Mouse (Mus musculus) forebrain, embryonic 15.5 days (tissue): ENCODE results near the gene Ncln. TPM values are rescaled to one million over a fixed set of nuclear protein-coding genes. Genes with fewer than 3 reads are reported as not detected.
A peak's percentile ranks its signal among the peaks of the same experiment; 100 is the strongest.

ENCODE experiments used
- ATAC-seq: fragments of 200-750 bp; cut with Nextera tagmentation; replicated peaks from 2 replicates; pipeline ENCODE4 v1.8.0; 2017; ENCODE audit warnings: mild to moderate bottlenecking, moderate TSS enrichment, moderate library complexity
- H3K27ac ChIP-seq: fragments of 300-500 bp; sonication (generic); replicated peaks from 2 replicates; pipeline ENCODE4 v1.5.1; 2015; ENCODE audit warnings: mild to moderate bottlenecking, inconsistent platforms
- H3K27me3 ChIP-seq: fragments of 300-500 bp; sonication (generic); 2 replicates; pipeline ENCODE4 v1.6.1; 2015; ENCODE audit warnings: inconsistent platforms
- H3K36me3 ChIP-seq: fragments of 300-500 bp; sonication (generic); 2 replicates; pipeline ENCODE4 v1.6.1; 2015; ENCODE audit warnings: mild to moderate bottlenecking, inconsistent platforms
- H3K4me1 ChIP-seq: fragments of 300-500 bp; sonication (generic); 2 replicates; pipeline ENCODE4 v1.6.1; 2015; ENCODE audit warnings: inconsistent platforms
- H3K4me2 ChIP-seq: fragments of 300-500 bp; sonication (generic); replicated peaks from 2 replicates; pipeline ENCODE4 v1.6.1; 2015; ENCODE audit warnings: mild to moderate bottlenecking, inconsistent platforms
- H3K4me3 ChIP-seq: fragments of 300-500 bp; sonication (generic); 2 replicates; pipeline ENCODE4 v1.5.1; 2015; ENCODE audit warnings: mild to moderate bottlenecking, inconsistent platforms
- H3K9ac ChIP-seq: fragments of 300-500 bp; sonication (generic); replicated peaks from 2 replicates; pipeline ENCODE4 v1.6.1; 2015; ENCODE audit warnings: mild to moderate bottlenecking, inconsistent platforms
- H3K9me3 ChIP-seq: fragments of 300-500 bp; sonication (generic); 2 replicates; pipeline ENCODE4 v1.6.1; 2016; ENCODE audit warnings: inconsistent platforms
- WGBS: fragments of 180-500 bp; shearing (Covaris S2); methylation state at CpG from one replicate; pipeline ENCODE4 v1.1.7; 2015; ENCODE audit warnings: mixed read lengths; 5-methylcytosine and 5-hydroxymethylcytosine counted together
- polyA plus RNA-seq: library from polyadenylated mRNA; unstranded; fragments of >200 nt; fragmentation: Nextera tagmentation; extraction: Ambion mirVana; gene quantifications from 2 replicates; pipeline ENCODE4 v1.2.1, GENCODE M21; 2015

Gene Ncln
- polyA plus RNA-seq, 1 experiment from 2014 or later = 60.3 TPM

GRCm38 (mm10) chr10:81495616-81496263, 452 bp downstream of the Ncln start:
- Histone ChIP-seq H3K4me1 (peaks cover 31% of the 10 kb centered on the region), H3K27ac (peak overlapping the region; percentile 34), H3K4me3 (peak overlapping the region; percentile 50), H3K4me2 (peak overlapping the region; percentile 89), H3K27me3 (no peaks in the 10 kb centered on the region), H3K36me3 (peaks cover 17% of the 10 kb centered on the region), H3K9me3 (no peaks in the 10 kb centered on the region), H3K9ac (peak overlapping the region; percentile 52)
- 1% methylated on average over 41 of the region's 41 CpGs for WGBS
- ATAC-seq = peak; percentile 29

DNA sequence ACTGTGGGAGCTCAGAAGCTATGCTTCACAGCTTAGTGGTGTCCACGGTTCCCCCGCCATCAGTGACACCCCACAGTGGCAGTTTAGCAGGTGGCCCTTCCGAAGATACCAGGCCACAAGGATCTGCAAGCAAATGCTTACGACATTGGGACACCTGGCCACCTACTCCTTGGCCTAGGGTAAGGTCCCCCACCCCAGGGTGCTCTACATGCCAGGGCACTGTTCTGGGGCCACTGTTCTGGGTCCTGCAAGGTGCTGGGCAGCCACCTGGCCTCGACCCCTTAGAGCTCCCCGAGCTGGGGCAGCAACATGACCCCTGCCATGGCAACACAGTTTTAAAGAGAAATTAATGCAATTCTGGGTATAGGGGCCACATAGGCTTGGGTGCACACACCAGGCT, 1.0 kb downstream of the Ncln start:
- peaks cover 21% of the 10 kb centered on the region for H3K36me3 ChIP-seq
- H3K4me2 ChIP-seq = peak overlapping the region; percentile 89
- H3K4me3 ChIP-seq = peak overlapping the region; percentile 50
- H3K27ac ChIP-seq = no peak overlapping the region
- no peaks in the 10 kb centered on the region for H3K27me3 ChIP-seq
- WGBS = 75% methylated on average over 6 of the region's 6 CpGs
- H3K4me1 ChIP-seq = peaks cover 31% of the 10 kb centered on the region
- H3K9ac ChIP-seq = peak overlapping the region; percentile 52
- H3K9me3 ChIP-seq = no peaks in the 10 kb centered on the region
- no peak for ATAC-seq

GRCm38 (mm10) chr10:81494260-81495041, 1.7 kb downstream of the Ncln start:
- peaks cover 28% of the 10 kb centered on the region for H3K36me3 ChIP-seq
- ATAC-seq = no peak
- 88% methylated on average over 11 of the region's 11 CpGs for WGBS
- H3K27me3 ChIP-seq = no peaks in the 10 kb centered on the region
- H3K9ac ChIP-seq = no peak overlapping the region
- H3K9me3 ChIP-seq = no peaks in the 10 kb centered on the region
- H3K4me3 ChIP-seq = peak overlapping the region; percentile 50
- H3K4me1 ChIP-seq = peaks cover 31% of the 10 kb centered on the region
- no peak overlapping the region for H3K27ac ChIP-seq
- peak overlapping the region; percentile 89 for H3K4me2 ChIP-seq

GRCm38 (mm10) chr10:81493601-81494220, 2.5 kb downstream of the Ncln start:
- H3K27ac ChIP-seq = no peak overlapping the region

GRCm38 (mm10) chr10:81492606-81493240, 3.5 kb downstream of the Ncln start:
- no peak for ATAC-seq
- Histone ChIP-seq H3K36me3 (peaks cover 45% of the 10 kb centered on the region), H3K4me3 (no peak overlapping the region), H3K4me2 (no peak overlapping the region), H3K27me3 (no peaks in the 10 kb centered on the region), H3K4me1 (peaks cover 30% of the 10 kb centered on the region), H3K9ac (no peak overlapping the region), H3K27ac (no peak overlapping the region), H3K9me3 (no peaks in the 10 kb centered on the region)
- 94% methylated on average over 11 of the region's 11 CpGs for WGBS

More at GRCm38 (mm10) chr10:81493601-81494220, 2.5 kb downstream of the Ncln start:
- Histone ChIP-seq H3K4me1 (peaks cover 31% of the 10 kb centered on the region), H3K9me3 (no peaks in the 10 kb centered on the region), H3K9ac (no peak overlapping the region), H3K4me3 (no peak overlapping the region), H3K27me3 (no peaks in the 10 kb centered on the region), H3K36me3 (peaks cover 36% of the 10 kb centered on the region), H3K4me2 (no peak overlapping the region)
- no peak for ATAC-seq
- WGBS = 85% methylated on average over 8 of the region's 8 CpGs

- Histone ChIP-seq H3K4me3 (no peak overlapping the region), H3K4me1 (peaks cover 20% of the 10 kb centered on the region), H3K36me3 (peaks cover 58% of the 10 kb centered on the region), H3K9ac (no peak overlapping the region), H3K4me2 (no peak overlapping the region), H3K27ac (no peak overlapping the region), H3K9me3 (no peaks in the 10 kb centered on the region), H3K27me3 (no peaks in the 10 kb centered on the region)
- ATAC-seq = no peak
- WGBS = 93% methylated on average over 9 of the region's 9 CpGs
Measured at GRCm38 (mm10) chr10:81491018-81491417, 5.2 kb downstream of the Ncln start.

- no peak for ATAC-seq
- Histone ChIP-seq H3K4me2 (no peak overlapping the region), H3K36me3 (peaks cover 58% of the 10 kb centered on the region), H3K9ac (no peak overlapping the region), H3K4me1 (peaks cover 13% of the 10 kb centered on the region), H3K9me3 (no peaks in the 10 kb centered on the region), H3K4me3 (no peak overlapping the region), H3K27ac (no peak overlapping the region), H3K27me3 (no peaks in the 10 kb centered on the region)
- 84% methylated on average over 14 of the region's 14 CpGs for WGBS
Measured at GRCm38 (mm10) chr10:81489941-81490340, 6.3 kb downstream of the Ncln start.

DNA sequence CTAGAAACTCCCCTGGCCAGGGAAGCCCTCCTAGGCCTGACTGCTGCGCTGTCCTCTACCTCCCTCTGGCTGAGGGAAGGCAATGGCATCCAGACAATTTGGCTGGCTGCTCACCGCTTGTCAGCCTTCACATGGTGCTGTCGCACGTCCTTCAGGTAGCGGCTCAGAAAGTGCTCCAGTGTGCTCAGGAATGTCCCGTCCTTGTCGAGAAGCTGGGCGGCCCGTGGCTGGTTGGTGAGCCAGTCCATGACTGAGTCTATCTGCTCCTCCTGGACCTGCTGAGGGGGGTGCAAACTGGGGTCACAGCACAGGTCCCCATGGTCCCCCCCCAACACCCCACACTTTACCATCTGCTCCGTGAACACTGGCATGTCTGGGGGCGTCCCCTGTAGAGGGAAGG, 8.1 kb downstream of the Ncln start:
- Histone ChIP-seq H3K4me2 (no peak overlapping the region), H3K4me3 (no peak overlapping the region), H3K4me1 (peaks cover 8% of the 10 kb centered on the region), H3K27me3 (no peaks in the 10 kb centered on the region), H3K36me3 (peaks cover 58% of the 10 kb centered on the region), H3K9ac (no peak overlapping the region), H3K9me3 (no peaks in the 10 kb centered on the region), H3K27ac (no peak overlapping the region)
- no peak for ATAC-seq
- WGBS = 88% methylated on average over 11 of the region's 11 CpGs

- ATAC-seq = no peak
Measured at GRCm38 (mm10) chr10:81486496-81486895, 9.7 kb downstream of the Ncln start.

GRCm38 (mm10) chr10:81485479-81486018, 10.6 kb downstream of the Ncln start:
- ATAC-seq = no peak
- 74% methylated on average over 7 of the region's 7 CpGs for WGBS
- Histone ChIP-seq H3K9me3 (no peaks in the 10 kb centered on the region), H3K36me3 (peaks cover 39% of the 10 kb centered on the region), H3K27me3 (no peaks in the 10 kb centered on the region), H3K27ac (no peak overlapping the region), H3K4me2 (no peak overlapping the region), H3K4me3 (no peak overlapping the region), H3K4me1 (peaks cover 20% of the 10 kb centered on the region), H3K9ac (no peak overlapping the region)

More at GRCm38 (mm10) chr10:81486496-81486895, 9.7 kb downstream of the Ncln start:
- Histone ChIP-seq H3K9ac (no peak overlapping the region), H3K36me3 (peaks cover 46% of the 10 kb centered on the region), H3K9me3 (no peaks in the 10 kb centered on the region), H3K4me1 (peaks cover 12% of the 10 kb centered on the region), H3K27ac (no peak overlapping the region), H3K4me2 (no peak overlapping the region), H3K27me3 (no peaks in the 10 kb centered on the region), H3K4me3 (no peak overlapping the region)
- 92% methylated on average over 10 of the region's 10 CpGs for WGBS

GRCm38 (mm10) chr10:81485060-81485449, 11.1 kb downstream of the Ncln start:
- ATAC-seq = no peak
- H3K4me2 ChIP-seq = no peak overlapping the region
- peaks cover 36% of the 10 kb centered on the region for H3K36me3 ChIP-seq
- no peak overlapping the region for H3K9ac ChIP-seq
- H3K27ac ChIP-seq = peak overlapping the region; percentile 56; the same call in 1 of the 2 replicates
- H3K27me3 ChIP-seq = no peaks in the 10 kb centered on the region
- no peaks in the 10 kb centered on the region for H3K9me3 ChIP-seq
- 21% methylated on average over 2 of the region's 2 CpGs for WGBS
- H3K4me1 ChIP-seq = peaks cover 25% of the 10 kb centered on the region
- no peak overlapping the region for H3K4me3 ChIP-seq
